Mouse (Mus musculus) kidney, postnatal 10 days (tissue): ENCODE data around the gene Cldn24.
"Not testable (repeated sequence)": the region's sequence is repeated elsewhere in the genome, so short reads cannot be mapped to it uniquely, and the experiment has no call there.

ENCODE experiments used
- DNase-seq: peaks from one replicate; pipeline ENCODE4 v3.0.0; 2021; ENCODE audit warnings: mixed read lengths

The Cldn24 gene

GRCm38 (mm10) chr8:47821843-47822242 is at the start of gene Cldn24:
Gene Cldn24 (plus strand): TSS chr8:47822143.
- no peak for DNase-seq

- no peak for DNase-seq
Observed at GRCm38 (mm10) chr8:47772986-47773385, 49.0 kb upstream of the Cldn24 start.

DNA sequence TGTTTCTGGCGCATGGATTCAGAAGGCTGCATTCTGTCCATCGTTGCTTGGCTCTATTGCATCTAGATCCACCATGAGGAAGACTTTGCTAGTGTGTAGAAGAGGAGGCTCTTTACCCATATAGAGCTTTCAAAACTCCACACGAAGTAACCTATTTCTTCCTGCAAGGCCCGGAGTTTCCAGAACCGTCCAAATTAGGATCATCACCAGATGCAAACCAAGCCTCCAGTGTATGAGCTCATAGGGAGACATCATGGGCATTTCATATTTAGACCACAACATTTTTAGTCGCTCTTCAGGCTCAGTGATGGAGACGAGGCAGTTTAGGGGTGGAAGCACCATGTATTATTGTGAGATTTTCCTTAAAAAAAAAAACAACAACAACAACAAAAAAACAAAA is 44.5 kb upstream of the Cldn24 start:
- no peak for DNase-seq

DNA sequence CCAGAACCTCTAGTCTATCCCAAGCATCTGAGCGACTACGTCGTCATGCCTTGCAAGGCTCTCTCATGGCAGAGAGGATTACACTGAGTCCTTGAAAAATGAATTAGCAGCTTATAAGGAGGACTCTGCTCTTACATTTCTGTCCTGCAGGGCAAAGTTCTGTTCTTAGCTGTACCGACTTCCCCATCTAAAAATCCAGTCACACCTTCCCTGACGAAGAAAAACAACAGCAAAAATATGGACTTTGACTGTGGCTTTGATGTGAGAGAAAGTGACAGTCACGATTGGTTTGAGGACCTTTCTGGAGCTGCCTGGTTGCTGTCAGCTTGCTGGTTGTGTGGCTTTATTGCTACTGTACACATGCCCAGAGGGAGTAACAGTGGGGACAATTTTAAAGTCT is 42.4 kb upstream of the Cldn24 start:
- no peak for DNase-seq

- no peak for DNase-seq
Observed at GRCm38 (mm10) chr8:47781881-47782280, 40.1 kb upstream of the Cldn24 start.

- DNase-seq = no peak
Observed at GRCm38 (mm10) chr8:47783544-47783943, 38.4 kb upstream of the Cldn24 start.

- no peak for DNase-seq
Observed at GRCm38 (mm10) chr8:47783944-47784343, 38.0 kb upstream of the Cldn24 start.

GRCm38 (mm10) chr8:47784436-47784835 is 37.5 kb upstream of the Cldn24 start:
- DNase-seq = no peak

GRCm38 (mm10) chr8:47786323-47786722 is 35.6 kb upstream of the Cldn24 start:
- no peak for DNase-seq

GRCm38 (mm10) chr8:47787705-47788104 is 34.2 kb upstream of the Cldn24 start:
- DNase-seq = no peak

DNA sequence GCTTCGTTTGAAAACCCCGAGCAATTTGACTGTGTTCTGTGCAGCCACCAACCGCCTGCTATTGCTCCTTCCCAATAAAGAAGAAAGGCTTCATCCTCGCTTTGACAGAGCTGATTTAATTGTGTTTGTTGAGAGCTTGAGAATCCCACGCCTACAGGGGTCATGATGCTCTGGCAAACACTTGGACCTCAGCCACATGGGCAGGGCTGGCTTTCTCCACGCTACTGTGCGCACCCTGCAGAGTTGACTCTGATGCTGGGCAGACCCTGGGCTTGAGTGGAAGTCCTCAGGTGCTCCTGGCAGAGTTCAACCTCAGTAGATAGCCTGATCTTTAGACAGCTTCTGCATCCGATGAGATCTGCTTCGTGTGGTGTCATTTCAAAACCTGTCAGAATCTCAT is 30.0 kb upstream of the Cldn24 start:
- no peak for DNase-seq

DNA sequence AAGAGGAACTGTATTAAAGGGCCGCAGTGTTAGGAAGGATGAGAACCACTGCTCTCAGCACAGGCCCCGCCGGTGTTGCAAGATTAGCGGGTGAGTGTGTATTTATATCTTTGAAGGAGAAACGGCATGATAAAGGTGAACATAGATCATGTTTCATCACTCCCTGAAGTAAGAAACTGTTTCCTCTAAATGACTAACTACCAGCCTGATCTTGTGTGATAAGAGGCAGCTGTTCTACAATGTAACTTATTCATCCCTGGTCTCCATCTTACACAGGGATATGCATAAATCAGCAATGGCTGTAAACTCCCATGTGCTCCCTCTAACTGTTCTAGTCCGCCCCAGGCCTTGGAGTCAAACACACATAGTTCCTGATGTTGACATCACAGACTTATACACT is 22.5 kb upstream of the Cldn24 start:
- DNase-seq = no peak

DNA sequence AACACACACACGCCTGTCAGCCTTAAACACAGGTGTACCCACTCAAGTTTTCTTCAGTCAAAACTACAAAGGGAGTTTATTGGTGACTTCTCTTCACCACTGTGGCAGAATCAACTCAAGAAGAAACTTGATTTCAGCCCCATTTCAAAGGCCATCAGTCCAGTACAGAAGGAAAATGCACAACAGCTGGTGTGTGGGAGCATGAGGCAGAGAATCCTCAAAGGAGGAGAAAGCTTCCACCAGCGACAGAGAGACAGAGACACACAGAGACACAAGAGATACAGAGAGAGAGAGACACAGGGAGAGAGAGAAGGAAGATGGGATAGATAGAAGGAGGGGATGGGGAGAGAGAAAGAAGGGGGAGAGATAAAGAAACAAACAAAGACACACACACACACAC is 19.6 kb upstream of the Cldn24 start:
- no peak for DNase-seq

DNA sequence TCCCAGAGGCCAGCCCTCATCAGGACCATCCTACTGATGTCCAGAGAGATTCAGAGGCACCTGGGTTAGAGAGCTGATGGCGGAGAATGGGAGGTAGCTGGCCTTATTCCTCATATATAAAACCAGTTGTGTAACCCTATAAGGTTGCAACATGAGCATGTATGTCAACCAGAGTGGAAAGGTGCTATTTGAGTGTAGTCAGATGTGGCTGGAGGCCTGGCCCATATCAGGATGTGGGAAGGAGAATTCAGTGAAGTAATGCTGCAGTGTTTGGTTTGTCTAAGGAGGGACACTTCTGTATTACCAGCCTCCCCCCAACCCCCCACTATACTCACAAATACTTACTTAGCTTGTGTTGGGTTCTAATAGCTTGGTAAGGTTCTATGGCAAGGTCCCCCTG is 17.7 kb upstream of the Cldn24 start:
- no peak for DNase-seq

GRCm38 (mm10) chr8:47809970-47810665 is 11.8 kb upstream of the Cldn24 start:
- no peak for DNase-seq

- DNase-seq = no peak
Observed at GRCm38 (mm10) chr8:47810666-47811015, 11.3 kb upstream of the Cldn24 start.

- DNase-seq = no peak
Observed at GRCm38 (mm10) chr8:47811221-47811620, 10.7 kb upstream of the Cldn24 start.

- DNase-seq = no peak
Observed at GRCm38 (mm10) chr8:47819034-47819433, 2.9 kb upstream of the Cldn24 start.

DNA sequence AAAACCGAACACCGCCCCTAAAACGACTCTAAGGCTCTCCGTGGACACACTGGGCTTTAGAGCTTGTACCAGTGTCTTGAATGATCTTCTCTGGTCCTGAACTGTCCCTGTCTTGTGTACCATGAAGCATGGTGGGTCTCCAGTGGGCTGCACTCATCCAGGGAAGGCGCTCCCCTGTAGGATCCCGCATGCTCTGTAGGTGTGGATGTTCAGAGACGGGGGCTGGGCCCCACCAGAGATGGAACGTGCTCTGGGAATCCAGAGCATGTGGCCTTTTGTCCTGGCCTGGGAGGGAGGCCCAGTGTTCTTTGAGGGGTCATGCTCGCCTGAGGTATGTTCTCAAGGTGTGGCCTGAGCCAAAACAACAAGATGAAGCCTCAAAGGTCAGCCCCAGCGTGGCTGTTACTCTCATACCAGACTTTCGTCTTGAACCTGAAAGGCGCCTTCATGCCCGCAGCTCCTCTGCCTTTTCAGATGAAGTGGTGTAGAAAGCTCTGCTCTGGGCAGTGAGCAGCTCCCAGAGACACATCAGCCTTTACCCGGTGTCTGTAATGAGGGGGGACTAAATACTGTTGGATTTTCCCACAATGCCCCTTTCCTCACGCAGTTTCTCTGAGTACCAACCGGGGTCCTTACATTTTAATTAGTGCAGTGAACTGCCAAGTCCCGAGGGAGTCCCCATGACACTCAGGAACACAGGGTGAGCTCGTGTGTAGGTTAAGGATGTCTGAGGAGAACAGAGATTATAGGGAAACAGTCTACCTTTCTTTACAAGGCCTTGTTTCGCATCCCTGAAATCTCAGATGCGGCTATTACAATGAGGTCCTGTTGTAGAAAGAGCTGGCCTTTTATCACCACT is 800 bp upstream of the Cldn24 start:
- DNase-seq = no peak

DNA sequence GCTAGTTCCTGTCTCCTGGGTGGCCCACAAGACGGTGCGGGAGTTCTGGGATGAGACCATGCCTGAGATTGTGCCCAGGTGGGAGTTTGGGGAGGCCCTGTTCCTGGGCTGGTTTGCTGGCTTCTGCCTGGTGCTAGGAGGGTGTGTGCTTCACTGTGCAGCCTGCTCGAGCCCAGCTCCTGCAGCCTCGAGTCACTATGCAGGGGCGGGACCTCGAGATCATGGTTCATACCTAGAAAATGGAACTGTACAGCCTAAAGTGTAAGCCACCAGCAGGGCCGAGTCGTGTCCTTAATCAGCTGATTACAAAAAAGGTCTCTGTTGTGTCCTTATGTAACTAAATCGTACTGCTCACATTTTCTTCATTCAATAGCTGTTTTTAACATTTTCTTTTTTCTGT is 598 bp downstream of the Cldn24 start:
- DNase-seq = not testable (repeated sequence)

- no peak for DNase-seq
Observed at GRCm38 (mm10) chr8:47823777-47824176, 1.8 kb downstream of the Cldn24 start.

DNA sequence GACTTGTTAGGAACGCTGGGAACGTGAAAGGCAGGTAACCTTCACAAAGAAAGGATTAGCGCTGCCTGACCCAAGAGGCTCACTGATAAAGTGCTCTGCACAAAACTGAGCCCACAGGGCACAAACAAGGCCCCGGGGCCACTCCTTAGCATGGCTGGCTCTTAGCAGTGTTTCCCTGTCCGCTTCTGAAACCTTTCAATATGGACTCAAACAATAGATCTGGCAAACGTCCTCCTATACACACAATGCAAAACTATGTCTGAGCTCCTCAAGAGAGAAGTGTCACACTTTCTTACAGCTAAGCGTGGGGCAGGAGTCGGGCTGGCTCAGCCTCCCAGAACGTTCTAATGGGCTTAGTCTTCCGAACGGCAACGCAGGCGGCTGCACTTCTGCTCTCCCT is 2.2 kb downstream of the Cldn24 start, which contains the start of gene Cldn22:
Cldn22 (plus strand) TSS at position 301 of the 400 bp plus-strand sequence.
- DNase-seq = no peak

DNA sequence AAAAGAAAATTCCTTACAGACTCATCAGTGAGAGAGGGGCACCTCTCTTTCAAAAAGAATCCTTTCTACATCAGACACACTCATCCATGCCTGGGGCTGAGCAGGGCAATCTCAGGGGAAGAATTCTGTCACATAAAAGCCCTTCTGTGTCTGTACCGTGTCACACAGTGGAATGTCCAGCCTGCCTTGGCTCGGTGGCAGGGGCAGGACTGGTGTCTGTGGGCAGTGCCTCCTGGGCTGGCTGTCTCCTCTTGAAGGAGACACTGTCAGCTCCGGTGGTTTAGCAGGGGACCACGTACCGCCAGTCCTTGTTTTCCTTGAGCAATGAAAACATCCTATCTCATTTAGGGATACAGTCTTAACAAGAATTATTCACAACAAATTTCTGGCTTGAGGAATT is 3.7 kb downstream of the Cldn24 start:
- no peak for DNase-seq

- no peak for DNase-seq
Observed at GRCm38 (mm10) chr8:47826911-47827310, 5.0 kb downstream of the Cldn24 start.
